Mouse (Mus musculus) liver, embryonic 15.5 days (tissue): ENCODE measurements around the gene Satb1. TPM values are rescaled to one million over a fixed set of nuclear protein-coding genes. Genes with fewer than 3 reads are reported as not detected.

ENCODE experiments used
- ATAC-seq: fragments of 200-750 bp; cut with Nextera tagmentation; 2 replicates; pipeline ENCODE4 v1.8.0; 2017; ENCODE audit warnings: moderate number of reproducible peaks, mild to moderate bottlenecking, moderate library complexity; ENCODE audit not compliant: insufficient read depth
- H3K27ac ChIP-seq: fragments of 300-500 bp; sonication (generic); replicated peaks from 2 replicates; pipeline ENCODE4 v1.5.1; 2015; ENCODE audit warnings: mild to moderate bottlenecking, inconsistent platforms
- H3K27me3 ChIP-seq: fragments of 300-500 bp; sonication (generic); 2 replicates; pipeline ENCODE4 v1.6.1; 2015; ENCODE audit warnings: mild to moderate bottlenecking, inconsistent platforms
- H3K36me3 ChIP-seq: fragments of 300-500 bp; sonication (generic); replicated peaks from 2 replicates; pipeline ENCODE4 v1.6.1; 2015; ENCODE audit warnings: moderate library complexity, mild to moderate bottlenecking, inconsistent platforms
- H3K4me1 ChIP-seq: fragments of 300-500 bp; sonication (generic); replicated peaks from 2 replicates; pipeline ENCODE4 v1.6.1; 2015; ENCODE audit warnings: inconsistent platforms
- H3K4me2 ChIP-seq: fragments of 300-500 bp; sonication (generic); 2 replicates; pipeline ENCODE4 v1.6.1; 2015; ENCODE audit warnings: moderate library complexity, mild to moderate bottlenecking, inconsistent platforms
- H3K4me3 ChIP-seq: fragments of 300-500 bp; sonication (generic); replicated peaks from 2 replicates; pipeline ENCODE4 v1.5.1; 2015; ENCODE audit warnings: mild to moderate bottlenecking, inconsistent platforms
- H3K9ac ChIP-seq: fragments of 300-500 bp; sonication (generic); 2 replicates; pipeline ENCODE4 v1.6.1; 2015; ENCODE audit warnings: moderate library complexity, mild to moderate bottlenecking, inconsistent platforms
- H3K9me3 ChIP-seq: fragments of 300-500 bp; sonication (generic); replicated peaks from 2 replicates; pipeline ENCODE4 v1.6.1; 2016; ENCODE audit warnings: inconsistent platforms
- WGBS: fragments of 180-500 bp; shearing (Covaris S2); methylation state at CpG from one replicate; pipeline ENCODE4 v1.1.7; 2015; ENCODE audit warnings: mixed read lengths; ENCODE audit not compliant: insufficient replicate concordance; 5-methylcytosine and 5-hydroxymethylcytosine counted together
- polyA plus RNA-seq: library from polyadenylated mRNA; unstranded; fragments of >200 nt; fragmentation: Nextera tagmentation; extraction: Ambion mirVana; gene quantifications from 2 replicates; pipeline ENCODE4 v1.2.1, GENCODE M21; 2015

Gene Satb1
- polyA plus RNA-seq, 1 experiment from 2014 or later = 0.91 TPM

- no peak for ATAC-seq
- Histone ChIP-seq H3K36me3 (no peaks in the 10 kb centered on the region), H3K9ac (no peak overlapping the region), H3K27ac (no peak overlapping the region), H3K4me1 (no peaks in the 10 kb centered on the region), H3K9me3 (no peaks in the 10 kb centered on the region), H3K4me3 (no peak overlapping the region), H3K4me2 (no peak overlapping the region), H3K27me3 (no peaks in the 10 kb centered on the region)
- 79% methylated on average over 2 of the region's 2 CpGs for WGBS
Observed at GRCm38 (mm10) chr17:51724486-51724885, 108.6 kb downstream of the Satb1 start.

DNA sequence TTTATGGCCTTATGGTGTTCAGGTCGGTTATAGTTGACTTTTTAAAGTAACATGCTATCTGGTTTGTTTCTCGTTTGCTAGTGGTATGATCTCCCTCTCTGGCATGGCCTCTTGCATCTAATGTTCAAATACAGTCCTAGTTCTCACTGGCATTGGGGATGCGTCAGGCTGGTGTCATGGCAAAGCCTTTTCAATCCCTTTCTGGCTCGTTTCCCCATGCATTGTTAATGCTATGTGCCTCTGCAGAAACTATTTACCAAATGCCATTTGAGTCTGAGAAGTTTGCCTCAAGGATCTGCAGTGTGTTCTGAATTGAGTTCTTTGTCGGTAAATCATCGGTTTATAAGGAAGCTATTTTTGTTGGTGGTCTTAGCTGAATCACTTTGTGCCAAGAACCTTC, 137.4 kb downstream of the Satb1 start:
- Histone ChIP-seq H3K36me3 (no peaks in the 10 kb centered on the region), H3K4me3 (no peak overlapping the region), H3K9me3 (no peaks in the 10 kb centered on the region), H3K27ac (no peak overlapping the region), H3K4me1 (no peaks in the 10 kb centered on the region), H3K27me3 (no peaks in the 10 kb centered on the region), H3K4me2 (no peak overlapping the region), H3K9ac (no peak overlapping the region)
- no peak for ATAC-seq
- 52% methylated on average over 6 of the region's 6 CpGs for WGBS

DNA sequence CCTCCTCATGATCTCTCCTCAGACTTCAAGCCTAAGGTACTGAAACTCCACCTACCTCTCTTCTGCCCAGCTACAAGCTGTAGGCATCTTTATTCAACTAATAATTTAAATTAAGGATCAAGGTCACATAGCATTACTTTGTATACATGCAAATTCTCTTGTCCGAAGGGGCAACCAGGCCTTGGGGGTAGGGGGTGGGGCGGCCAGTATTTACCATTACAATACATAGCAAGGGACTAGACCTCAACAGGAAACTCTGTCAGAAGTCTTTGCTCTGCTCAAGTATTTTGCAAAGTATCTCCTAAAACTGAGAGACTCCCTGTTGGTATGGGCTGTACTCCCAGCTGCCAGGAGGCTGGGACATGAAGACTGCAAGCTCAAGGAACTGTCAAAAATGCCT, 137.8 kb downstream of the Satb1 start:
- no peak for ATAC-seq
- 69% methylated on average over 2 of the region's 2 CpGs for WGBS
- no peak overlapping the region for H3K4me2 ChIP-seq

DNA sequence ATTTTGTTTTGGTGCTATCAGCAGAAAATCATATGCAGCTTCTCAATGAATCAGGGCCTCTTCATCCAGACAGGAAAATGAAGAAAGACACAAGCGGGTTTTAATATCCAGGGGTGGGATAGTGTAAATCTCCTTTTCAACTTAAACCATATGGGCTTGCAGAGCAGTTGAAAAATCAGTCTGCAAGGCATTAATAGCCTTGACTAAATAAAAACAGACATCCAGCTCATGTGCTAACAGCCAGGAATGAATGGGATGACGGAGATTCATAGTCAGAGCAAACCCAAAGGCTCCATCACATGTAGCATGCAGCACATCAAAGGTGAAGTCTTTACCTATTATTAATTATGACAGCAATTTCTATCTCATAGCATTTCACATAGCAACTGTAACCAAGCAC, 142.6 kb downstream of the Satb1 start:
- Histone ChIP-seq H3K4me1 (no peaks in the 10 kb centered on the region), H3K36me3 (no peaks in the 10 kb centered on the region), H3K4me3 (no peak overlapping the region), H3K4me2 (no peak overlapping the region), H3K9me3 (no peaks in the 10 kb centered on the region), H3K9ac (no peak overlapping the region), H3K27me3 (no peaks in the 10 kb centered on the region), H3K27ac (no peak overlapping the region)
- 64% methylated on average over 2 of the region's 2 CpGs for WGBS
- ATAC-seq = no peak

More for the DNA sequence above, 137.8 kb downstream of the Satb1 start:
- Histone ChIP-seq H3K36me3 (no peaks in the 10 kb centered on the region), H3K4me3 (no peak overlapping the region), H3K27ac (no peak overlapping the region), H3K27me3 (no peaks in the 10 kb centered on the region), H3K9ac (no peak overlapping the region), H3K4me1 (no peaks in the 10 kb centered on the region), H3K9me3 (no peaks in the 10 kb centered on the region)

DNA sequence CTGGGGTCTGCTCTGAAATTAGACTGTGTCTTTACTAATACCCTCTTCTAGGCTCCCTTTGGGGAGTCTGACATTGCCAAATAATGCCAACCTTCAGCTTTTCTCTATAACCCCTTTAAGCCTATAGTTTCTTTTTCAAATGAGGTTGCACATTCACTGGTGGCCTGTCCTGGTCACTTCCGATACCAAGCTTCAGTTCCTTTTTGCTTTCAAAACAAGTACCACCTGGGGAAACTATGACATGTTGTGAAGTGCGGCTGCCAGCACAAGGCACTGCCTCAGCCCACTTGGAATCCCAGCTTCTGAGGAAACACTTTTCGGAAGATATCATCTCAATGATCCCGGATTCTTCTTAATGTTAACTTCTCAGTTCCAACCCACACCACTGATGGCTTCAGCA, 145.9 kb downstream of the Satb1 start:
- Histone ChIP-seq H3K4me2 (no peak overlapping the region), H3K36me3 (no peaks in the 10 kb centered on the region), H3K4me1 (no peaks in the 10 kb centered on the region), H3K27ac (no peak overlapping the region), H3K9me3 (no peaks in the 10 kb centered on the region), H3K9ac (no peak overlapping the region), H3K4me3 (no peak overlapping the region), H3K27me3 (no peaks in the 10 kb centered on the region)
- 65% methylated on average over 4 of the region's 4 CpGs for WGBS
- ATAC-seq = no peak
